Mouse (Mus musculus) ovary, postnatal 10 days (tissue): Measurements from ENCODE around the gene Zfp408.
"Not testable (repeated sequence)": the region's sequence is repeated elsewhere in the genome, so short reads cannot be mapped to it uniquely, and the experiment has no call there.

Experiments
- DNase-seq: peaks from one replicate; pipeline ENCODE4 v3.0.0; 2022; ENCODE audit warnings: low spot score

Gene Zfp408

GRCm38 (mm10) chr2:91609370-91609769 lies 40.2 kb downstream of the Zfp408 start:
- not testable (repeated sequence) for DNase-seq

DNA sequence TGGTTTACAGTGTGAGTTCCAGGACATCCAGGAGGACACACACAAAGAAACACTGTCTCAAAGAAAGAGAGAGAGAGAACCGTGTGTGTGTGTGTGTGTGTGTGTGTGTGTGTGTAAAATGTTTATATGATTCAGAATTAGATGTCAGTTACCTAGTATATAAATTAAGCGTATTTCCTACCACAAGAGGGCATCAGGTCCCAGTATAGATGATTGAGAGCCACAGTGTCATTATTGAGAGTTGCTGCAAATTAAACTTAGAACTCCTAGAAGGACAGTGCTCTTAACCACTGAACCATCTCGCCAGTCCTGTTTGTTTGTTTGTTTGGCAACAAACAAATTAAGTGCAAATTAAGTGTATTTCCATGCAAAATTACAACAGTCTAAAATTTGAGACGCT lies 47.2 kb downstream of the Zfp408 start:
- no peak for DNase-seq

GRCm38 (mm10) chr2:91600475-91600874 lies 49.1 kb downstream of the Zfp408 start:
- DNase-seq: no peak
